Mouse (Mus musculus): ENCODE results near the gene Hoxa10. TPM values are rescaled to one million over a fixed set of nuclear protein-coding genes. Genes with fewer than 3 reads are reported as not detected.

Hoxa10 gene
- polyA plus RNA-seq, 1 experiment = 15.8 TPM

DNA sequence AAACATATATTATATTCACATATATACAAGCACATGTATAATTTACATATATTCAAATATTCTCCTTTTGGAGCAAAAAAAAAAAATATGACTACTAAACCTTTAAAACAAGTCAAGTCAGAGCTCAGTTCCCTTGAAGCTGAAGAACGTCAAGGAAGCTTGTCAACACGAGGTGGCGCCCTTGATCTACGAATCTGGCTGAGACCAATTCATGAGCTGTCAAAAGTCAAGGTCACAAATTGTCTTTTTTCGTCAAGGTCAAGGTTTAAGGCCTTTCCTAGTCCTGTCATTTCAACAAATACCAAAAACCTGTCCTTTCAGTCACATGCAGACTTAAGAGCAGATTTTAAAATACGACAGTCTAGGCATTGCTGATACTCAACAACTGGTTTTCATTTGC is 16.3 kb upstream of the Hoxa10 start:
- H3K36me3 ChIP-seq (ENCODE audit: control insufficient read depth, insufficient read depth) = no peaks in the 10 kb centered on the region
- TF ChIP-seq TCF3 (IDR thresholded peaks at IDR 0.05; ENCODE audit: insufficient read length, low read depth) (no peak), MYOD1 (IDR thresholded peaks at IDR 0.05; ENCODE audit: control insufficient read depth in 1 of 3, insufficient read length in 2 of 3, low read depth in 2 of 3) (no peak), REST (IDR thresholded peaks at IDR 0.05; ENCODE audit: insufficient read depth, insufficient read length) (no peak), CEBPB (IDR thresholded peaks at IDR 0.05; ENCODE audit: insufficient read depth, poor library complexity, severe bottlenecking) (no peak), TCF12 (IDR thresholded peaks at IDR 0.05; ENCODE audit: insufficient read depth, poor library complexity, severe bottlenecking) (no peak), SRF (IDR thresholded peaks at IDR 0.05; ENCODE audit: control insufficient read depth, insufficient read length, low read depth) (no peak), USF1 (IDR thresholded peaks at IDR 0.05; ENCODE audit: low read depth) (no peak), POLR2A (IDR thresholded peaks at IDR 0.05; ENCODE audit: insufficient read length, low read depth) (no peak), MYOG (IDR thresholded peaks at IDR 0.05; ENCODE audit: control insufficient read depth in 1 of 3, insufficient read depth in 1 of 3, insufficient read length in 2 of 3, low read depth in 2 of 3) (no peak), POLR2AphosphoS2 (IDR thresholded peaks at IDR 0.05; ENCODE audit: insufficient read length, low read depth) (no peak), E2F4 (IDR thresholded peaks at IDR 0.05; ENCODE audit: insufficient read depth) (no peak), MAX (IDR thresholded peaks at IDR 0.05; ENCODE audit: low read depth) (no peak)
- H3K27me3 ChIP-seq (ENCODE audit: control insufficient read depth, insufficient read depth, insufficient read length) = no peaks in the 10 kb centered on the region
- no peak overlapping the region for H3K4me3 ChIP-seq
- H3K79me2 ChIP-seq (ENCODE audit: control insufficient read depth, insufficient read depth) = no peaks in the 10 kb centered on the region
- no peak overlapping the region for H3ac ChIP-seq (ENCODE audit: control insufficient read depth, insufficient read length)
- H3K4me2 ChIP-seq (ENCODE audit: low read depth) = no peak overlapping the region

DNA sequence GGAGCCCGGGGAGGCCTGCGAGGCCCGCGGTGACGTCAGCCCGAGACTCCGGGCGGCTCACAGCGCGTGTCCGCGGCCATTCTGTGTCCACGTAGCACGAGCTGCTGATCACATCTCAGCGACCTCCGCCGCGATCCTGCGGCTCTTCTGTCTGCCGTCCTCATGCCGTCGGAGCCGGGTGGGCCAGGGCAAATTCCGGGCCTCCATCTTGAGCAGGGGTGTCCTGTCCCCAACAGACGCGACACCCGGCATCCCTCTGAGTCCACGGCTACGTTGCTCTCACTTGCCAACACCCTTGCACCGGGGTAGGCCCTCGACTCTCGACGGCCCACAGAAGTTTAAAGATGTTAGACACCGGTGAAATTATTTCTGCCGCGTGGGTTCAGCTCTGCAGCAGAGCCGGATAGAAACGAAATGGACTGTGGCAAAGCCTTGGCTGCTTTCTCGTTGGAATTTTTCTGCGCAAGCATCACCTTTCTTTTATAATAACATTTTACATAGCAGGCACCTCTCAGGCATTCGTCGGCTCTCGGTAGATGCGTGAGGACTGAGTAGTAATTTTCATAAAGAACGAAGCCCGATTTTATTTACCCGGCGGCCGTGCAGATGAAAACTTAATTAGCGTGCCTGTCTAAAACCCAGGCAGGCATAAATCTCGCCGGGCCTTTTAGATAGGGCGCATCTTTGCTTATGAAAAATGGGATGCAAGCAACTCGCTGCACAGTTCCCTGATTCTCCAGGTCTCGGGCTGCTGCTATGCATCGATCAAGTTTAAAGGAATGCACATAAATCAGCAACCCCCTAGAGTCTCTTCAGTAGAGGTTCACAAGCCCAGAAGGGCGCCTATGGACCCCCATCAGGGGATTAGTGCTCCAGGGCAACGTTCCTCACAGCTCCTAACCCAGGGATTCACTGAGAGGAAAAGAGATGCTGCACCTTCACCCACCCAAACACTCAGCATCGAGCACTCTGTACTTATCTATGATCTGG is 13.2 kb upstream of the Hoxa10 start:
- H3K36me3 ChIP-seq (ENCODE audit: control insufficient read depth, insufficient read depth) = no peaks in the 10 kb centered on the region
- no peaks in the 10 kb centered on the region for H3K27me3 ChIP-seq (ENCODE audit: control insufficient read depth, insufficient read depth, insufficient read length)
- TF ChIP-seq CEBPB (IDR thresholded peaks at IDR 0.05; ENCODE audit: insufficient read depth, poor library complexity, severe bottlenecking) (no peak), TCF3 (IDR thresholded peaks at IDR 0.05; ENCODE audit: insufficient read length, low read depth) (no peak), MAX (IDR thresholded peaks at IDR 0.05; ENCODE audit: low read depth) (no peak), MYOD1 (IDR thresholded peaks at IDR 0.05; ENCODE audit: control insufficient read depth in 1 of 3, insufficient read length in 2 of 3, low read depth in 2 of 3) (no peak), POLR2A (IDR thresholded peaks at IDR 0.05; ENCODE audit: insufficient read length, low read depth) (peak; percentile 79), POLR2AphosphoS2 (IDR thresholded peaks at IDR 0.05; ENCODE audit: insufficient read length, low read depth) (peak; percentile 82), REST (IDR thresholded peaks at IDR 0.05; ENCODE audit: insufficient read depth, insufficient read length) (no peak), MYOG (IDR thresholded peaks at IDR 0.05; ENCODE audit: control insufficient read depth in 1 of 3, insufficient read depth in 1 of 3, insufficient read length in 2 of 3, low read depth in 2 of 3) (no peak), USF1 (IDR thresholded peaks at IDR 0.05; ENCODE audit: low read depth) (no peak), TCF12 (IDR thresholded peaks at IDR 0.05; ENCODE audit: insufficient read depth, poor library complexity, severe bottlenecking) (no peak), E2F4 (IDR thresholded peaks at IDR 0.05; ENCODE audit: insufficient read depth) (no peak), SRF (IDR thresholded peaks at IDR 0.05; ENCODE audit: control insufficient read depth, insufficient read length, low read depth) (no peak)
- peaks cover 13% of the 10 kb centered on the region for H3K79me2 ChIP-seq (ENCODE audit: control insufficient read depth, insufficient read depth)
- peak overlapping the region; percentile 64 for H3K4me2 ChIP-seq (ENCODE audit: low read depth)
- peak overlapping the region; percentile 35 for H3ac ChIP-seq (ENCODE audit: control insufficient read depth, insufficient read length)
- H3K4me3 ChIP-seq = peak overlapping the region; percentile 45

DNA sequence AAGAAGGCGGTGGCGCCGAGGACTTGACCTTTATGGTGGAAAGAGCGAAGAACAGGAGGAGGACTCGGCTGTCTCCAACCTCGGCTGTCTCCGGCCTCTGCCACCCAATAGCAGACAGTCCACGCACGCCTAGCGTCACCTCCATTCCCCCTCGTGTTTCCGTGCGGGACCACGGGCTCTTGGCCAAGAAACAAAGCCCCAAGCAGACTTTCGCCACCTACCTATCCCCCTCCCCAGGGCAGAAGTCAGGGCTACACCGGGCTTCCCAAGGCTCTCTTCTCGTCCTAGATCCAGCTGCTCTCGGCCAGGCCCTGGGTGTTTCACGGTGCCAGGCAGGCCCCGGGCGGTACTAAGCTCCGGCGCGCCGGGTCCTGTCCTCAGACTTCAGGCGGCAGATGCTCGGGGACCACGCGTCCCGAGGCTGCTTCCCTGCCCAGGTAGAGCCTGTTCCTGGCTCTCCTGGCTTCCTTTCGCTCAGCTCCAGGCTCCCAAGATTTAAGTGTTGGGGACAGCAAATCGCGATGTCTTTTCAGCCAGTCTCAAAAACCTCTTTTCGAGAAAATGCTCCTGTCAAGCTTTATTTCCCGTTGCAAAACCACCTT is 12.2 kb upstream of the Hoxa10 start:
- no peaks in the 10 kb centered on the region for H3K36me3 ChIP-seq (ENCODE audit: control insufficient read depth, insufficient read depth)
- peak overlapping the region; percentile 45 for H3K4me3 ChIP-seq
- no peaks in the 10 kb centered on the region for H3K27me3 ChIP-seq (ENCODE audit: control insufficient read depth, insufficient read depth, insufficient read length)
- H3K4me2 ChIP-seq (ENCODE audit: low read depth) = peak overlapping the region; percentile 64
- H3ac ChIP-seq (ENCODE audit: control insufficient read depth, insufficient read length) = peak overlapping the region; percentile 35
- peaks cover 16% of the 10 kb centered on the region for H3K79me2 ChIP-seq (ENCODE audit: control insufficient read depth, insufficient read depth)
- TF ChIP-seq REST (IDR thresholded peaks at IDR 0.05; ENCODE audit: insufficient read depth, insufficient read length) (no peak), POLR2A (IDR thresholded peaks at IDR 0.05; ENCODE audit: insufficient read length, low read depth) (peak; percentile 36)

DNA sequence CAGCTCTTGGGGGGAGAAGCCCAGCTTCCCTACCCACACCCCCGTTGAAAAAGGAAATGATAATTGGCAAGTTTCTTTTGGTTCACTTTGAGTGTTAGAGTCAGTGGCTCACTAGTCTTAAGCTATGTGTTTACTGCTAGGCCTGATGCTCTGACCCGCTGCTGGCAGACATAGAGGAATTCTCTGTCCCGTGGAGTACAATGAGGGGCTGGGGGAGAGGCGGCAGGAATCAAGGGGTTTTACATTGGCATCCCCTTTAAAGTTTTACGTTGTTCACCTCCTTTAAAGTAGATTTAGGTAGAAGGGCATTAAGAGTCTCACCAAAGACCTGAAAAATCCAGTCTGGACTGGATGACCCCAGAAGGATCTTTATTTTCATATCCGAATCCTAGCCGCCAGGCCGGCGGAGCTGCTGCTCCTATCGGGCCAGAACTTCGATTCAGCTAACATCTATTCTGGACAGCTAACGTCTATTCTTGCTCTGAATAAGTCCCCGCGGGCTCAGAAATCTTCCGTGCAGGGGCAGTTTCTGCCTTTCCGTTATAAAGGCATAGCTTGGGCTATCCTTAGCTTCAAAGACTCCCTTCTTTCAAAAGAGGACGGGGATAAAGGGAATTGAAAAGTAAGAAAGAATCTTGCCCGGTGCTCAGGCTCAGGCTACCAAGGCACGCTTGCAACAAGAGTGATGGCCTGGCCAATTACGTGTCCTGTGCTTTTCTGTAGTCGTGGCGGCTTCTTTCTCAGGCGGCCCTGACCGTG is 11.5 kb upstream of the Hoxa10 start:
- Histone ChIP-seq H3K79me2 (ENCODE audit: control insufficient read depth, insufficient read depth) (peaks cover 22% of the 10 kb centered on the region), H3K4me3 (peak overlapping the region; percentile 45), H3ac (ENCODE audit: control insufficient read depth, insufficient read length) (peak overlapping the region; percentile 35), H3K36me3 (ENCODE audit: control insufficient read depth, insufficient read depth) (no peaks in the 10 kb centered on the region), H3K4me2 (ENCODE audit: low read depth) (peak overlapping the region; percentile 64), H3K27me3 (ENCODE audit: control insufficient read depth, insufficient read depth, insufficient read length) (no peaks in the 10 kb centered on the region)
- no peak for TF ChIP-seq TCF12 (IDR thresholded peaks at IDR 0.05; ENCODE audit: insufficient read depth, poor library complexity, severe bottlenecking)
